16 mouse cellular contexts compared by ENCODE assay signal in genomic region chr8:47005676-47006075, GRCm38 (mm10). TPM values are rescaled to one million over a fixed set of nuclear protein-coding genes. Genes with fewer than 3 reads are reported as not detected.
DNase-seq lines count a peak whose midpoint lies in the region.
"Had no signal": no experiment of that assay in that cellular context is flagged by ENCODE, and none has a peak within 500 bp of the region (broad histone marks: within the 10 kb centered on the region; RNA-seq: fewer than 3 reads in every experiment).

No protein-coding gene starts in this region.

- intact Hi-C loops in heart, postnatal 10 days (cut with DNase I), result no loop called here

- peak; percentile 39 for DNase-seq in heart, adult 11 months
- DNase-seq in heart, postnatal 10 days, result no peak
- peak; percentile 25 for DNase-seq in layer of hippocampus, adult 9-10 months (ENCODE audit: low spot score)
- DNase-seq in layer of hippocampus, postnatal 25 days (ENCODE audit: extremely low spot score in 1 of 2, low spot score in 1 of 2), result no peak
- peak; percentile 16 for DNase-seq in right cerebral cortex, adult 18-20 months
- no peak for DNase-seq in right cerebral cortex, adult 2 months (ENCODE audit: low spot score in 2 of 2)
- DNase-seq in testis, postnatal 10 days (ENCODE audit: low spot score), result peak; percentile 7
- DNase-seq: adrenal gland, postnatal 14 days; cerebellum, adult 18-20 months; cerebellum, postnatal 10 days; embryo, embryonic 11 days; gastrocnemius, postnatal 14 days; heart, postnatal 14 days had no signal

RNA-seq across cellular contexts. Expression of gene Enpp6, which starts 19.0 kb away (rescaled TPM):
- 1 to 10 TPM; 6.5 to 8.6 TPM for total RNA-seq in heart, postnatal 10 days (2021)
- total RNA-seq in layer of hippocampus, postnatal 25 days (2021), result 10 to 100 TPM; 17.7 to 22.8 TPM
- total RNA-seq: CH12.LX; common myeloid progenitor, adult 5-6 weeks; hematopoietic stem cell, adult 5-6 weeks had no signal

Comparison
In these comparisons a context has a peak if more than half of its experiments do, and no peak if none do; other contexts are left out.
1. DNase-seq: peak in heart, adult 11 months (single experiment), layer of hippocampus, adult 9-10 months (single experiment), right cerebral cortex, adult 18-20 months (single experiment) and testis, postnatal 10 days (single experiment); none in heart, postnatal 10 days (0 of 2), layer of hippocampus, postnatal 25 days (0 of 2) and right cerebral cortex, adult 2 months (0 of 2).